Mouse (Mus musculus) lung, embryonic 14.5 days (tissue): ENCODE results near the gene Cd37. TPM values are rescaled to one million over a fixed set of nuclear protein-coding genes. Genes with fewer than 3 reads are reported as not detected.
A peak's percentile ranks its signal among the peaks of the same experiment; 100 is the strongest.

Experiments
- ATAC-seq: fragments of 200-750 bp; cut with Nextera tagmentation; 2 replicates; pipeline ENCODE4 v1.8.0; 2017; ENCODE audit warnings: mild to moderate bottlenecking, moderate TSS enrichment, moderate library complexity; ENCODE audit not compliant: insufficient read depth
- DNase-seq: peaks from one replicate; pipeline ENCODE4 v3.0.0-alpha.2; 2015
- H3K27ac ChIP-seq: fragments of 300-500 bp; sonication (generic); 2 replicates; pipeline ENCODE4 v1.5.1; 2014; ENCODE audit warnings: low read depth, mild to moderate bottlenecking, moderate library complexity
- H3K27me3 ChIP-seq: fragments of 300-500 bp; sonication (generic); 2 replicates; pipeline ENCODE4 v1.6.1; 2014; ENCODE audit warnings: low read length, control low read depth; ENCODE audit not compliant: insufficient read depth
- H3K36me3 ChIP-seq: fragments of 300-500 bp; sonication (generic); 2 replicates; pipeline ENCODE4 v1.6.1; 2014; ENCODE audit warnings: control low read depth; ENCODE audit not compliant: insufficient read depth
- H3K4me1 ChIP-seq: fragments of 300-500 bp; sonication (generic); 2 replicates; pipeline ENCODE4 v1.6.1; 2014; ENCODE audit warnings: antibody characterized with exemption, control low read depth; ENCODE audit not compliant: insufficient read depth
- H3K4me2 ChIP-seq: fragments of 300-500 bp; sonication (generic); 2 replicates; pipeline ENCODE4 v1.6.1; 2014; ENCODE audit warnings: mild to moderate bottlenecking
- H3K4me3 ChIP-seq: fragments of 300-500 bp; sonication (generic); 2 replicates; pipeline ENCODE4 v1.5.1; 2014; ENCODE audit warnings: low read depth, low read length
- H3K9ac ChIP-seq: fragments of 300-500 bp; sonication (generic); 2 replicates; pipeline ENCODE4 v1.6.1; 2014
- H3K9me3 ChIP-seq: fragments of 300-500 bp; sonication (generic); 2 replicates; pipeline ENCODE4 v1.6.1; 2016; ENCODE audit warnings: low read depth, low read length, control low read depth
- CTCF ChIP-seq: IDR thresholded peaks from 2 replicates; pipeline ENCODE4 v1.5.1; 2016; ENCODE audit warnings: antibody characterized with exemption, low read depth
- WGBS: fragments of 180-500 bp; shearing (Covaris S2); extraction: QIAGEN DNeasy Blood & Tissue Kit; methylation state at CpG from one replicate; pipeline ENCODE4 v1.1.7; 2014; 5-methylcytosine and 5-hydroxymethylcytosine counted together
- polyA plus RNA-seq: library from polyadenylated mRNA; unstranded; fragments of >200 nt; fragmentation: Nextera tagmentation; extraction: Ambion mirVana; gene quantifications from 2 replicates; pipeline ENCODE4 v1.2.1, GENCODE M21; 2014

Cd37 gene
- polyA plus RNA-seq, 1 experiment from 2014 or later, result 2.1 TPM

GRCm38 (mm10) chr7:45213708-45214107 lies 25.2 kb downstream of the Cd37 start:
- H3K4me3 ChIP-seq, result no peak overlapping the region
- no peak overlapping the region for H3K27ac ChIP-seq
- ATAC-seq, result no peak
- no peak overlapping the region for H3K4me2 ChIP-seq
- no peak for TF ChIP-seq CTCF
- 54% methylated on average over 5 of the region's 5 CpGs for WGBS
- no peaks in the 10 kb centered on the region for H3K9me3 ChIP-seq
- peaks cover 18% of the 10 kb centered on the region; the same call in 1 of the 2 replicates for H3K27me3 ChIP-seq
- peaks cover 15% of the 10 kb centered on the region for H3K36me3 ChIP-seq
- H3K4me1 ChIP-seq, result peaks cover 13% of the 10 kb centered on the region; the same call in 1 of the 2 replicates
- DNase-seq, result no peak
- no peak overlapping the region for H3K9ac ChIP-seq

- Histone ChIP-seq H3K4me2 (no peak overlapping the region), H3K9ac (no peak overlapping the region), H3K27me3 (peaks cover 18% of the 10 kb centered on the region; the same call in 1 of the 2 replicates), H3K27ac (no peak overlapping the region), H3K9me3 (no peaks in the 10 kb centered on the region), H3K4me1 (peaks cover 7% of the 10 kb centered on the region; the same call in 1 of the 2 replicates), H3K36me3 (peaks cover 2% of the 10 kb centered on the region; the same call in 1 of the 2 replicates), H3K4me3 (no peak overlapping the region)
- DNase-seq, result no peak
- 73% methylated on average over 7 of the region's 7 CpGs for WGBS
- no peak for ATAC-seq
- TF ChIP-seq CTCF, result no peak
Observed at GRCm38 (mm10) chr7:45212356-45212755, 26.6 kb downstream of the Cd37 start.

GRCm38 (mm10) chr7:45211851-45212251 lies 27.1 kb downstream of the Cd37 start, which contains the start of gene Dkkl1:
TSS of gene Dkkl1 (minus strand) at chr7:45212147.
- Histone ChIP-seq H3K27ac (no peak within 1 kb of the TSS), H3K9ac (no peak within 1 kb of the TSS), H3K9me3 (no peaks in the 10 kb centered on the region), H3K36me3 (no peaks in the 10 kb centered on the region), H3K27me3 (peaks cover 18% of the 10 kb centered on the region; the same call in 1 of the 2 replicates), H3K4me2 (peak within 1 kb of the TSS; percentile 40), H3K4me1 (0 out of 2 replicates have a peak, but pooled peaks cover 3% of the 10 kb centered on the region), H3K4me3 (no peak within 1 kb of the TSS)
- ATAC-seq (no peak), DNase-seq (peak; percentile 41)
- WGBS, result 4% methylated on average over 17 of the region's 17 CpGs
- TF ChIP-seq CTCF, result no peak

GRCm38 (mm10) chr7:45211070-45211469 lies 27.8 kb downstream of the Cd37 start:
- no peak for TF ChIP-seq CTCF
- H3K4me2 ChIP-seq, result no peak overlapping the region; the same call in 1 of the 2 replicates
- no peak for DNase-seq
- H3K4me3 ChIP-seq, result no peak overlapping the region
- no peaks in the 10 kb centered on the region for H3K36me3 ChIP-seq
- H3K9ac ChIP-seq, result no peak overlapping the region
- no peak for ATAC-seq
- no peaks in the 10 kb centered on the region for H3K9me3 ChIP-seq
- H3K27me3 ChIP-seq, result peaks cover 18% of the 10 kb centered on the region; the same call in 1 of the 2 replicates
- H3K4me1 ChIP-seq, result 0 out of 2 replicates have a peak, but pooled peaks cover 3% of the 10 kb centered on the region
- no peak overlapping the region for H3K27ac ChIP-seq
- 45% methylated on average over 10 of the region's 10 CpGs for WGBS

GRCm38 (mm10) chr7:45208260-45208659 lies 30.7 kb downstream of the Cd37 start:
- no peak for DNase-seq
- no peak overlapping the region for H3K9ac ChIP-seq
- WGBS, result 72% methylated on average over 6 of the region's 6 CpGs
- no peak overlapping the region for H3K4me2 ChIP-seq
- peaks cover 18% of the 10 kb centered on the region; the same call in 1 of the 2 replicates for H3K27me3 ChIP-seq
- 0 out of 2 replicates have a peak, but pooled peaks cover 3% of the 10 kb centered on the region for H3K4me1 ChIP-seq
- H3K36me3 ChIP-seq, result no peaks in the 10 kb centered on the region
- H3K9me3 ChIP-seq, result no peaks in the 10 kb centered on the region
- H3K4me3 ChIP-seq, result no peak overlapping the region
- TF ChIP-seq CTCF, result no peak
- H3K27ac ChIP-seq, result no peak overlapping the region
- ATAC-seq, result no peak

- ATAC-seq (peak; percentile 97), DNase-seq (peak; percentile 100)
- H3K9me3 ChIP-seq, result no peaks in the 10 kb centered on the region
- peak within 1 kb of the TSS; percentile 59 for H3K4me2 ChIP-seq
- no peaks in the 10 kb centered on the region for H3K36me3 ChIP-seq
- no peaks in the 10 kb centered on the region for H3K27me3 ChIP-seq
- peak within 1 kb of the TSS; percentile 39 for H3K4me3 ChIP-seq
- no peak for TF ChIP-seq CTCF
- no peaks in the 10 kb centered on the region for H3K4me1 ChIP-seq
- 7% methylated on average over 44 of the region's 44 CpGs for WGBS
- peak within 1 kb of the TSS; percentile 38 for H3K9ac ChIP-seq
- no peak within 1 kb of the TSS for H3K27ac ChIP-seq
Observed at GRCm38 (mm10) chr7:45204380-45205143, 34.4 kb downstream of the Cd37 start, which contains the start of gene Ccdc155. TSS of gene Ccdc155 (minus strand) at chr7:45204892.

GRCm38 (mm10) chr7:45202654-45203053 lies 36.3 kb downstream of the Cd37 start:
- H3K4me1 ChIP-seq, result no peaks in the 10 kb centered on the region
- H3K27ac ChIP-seq, result peak overlapping the region; percentile 9; the same call in 1 of the 2 replicates
- no peak overlapping the region for H3K9ac ChIP-seq
- ATAC-seq, result no peak
- no peak for TF ChIP-seq CTCF
- H3K36me3 ChIP-seq, result no peaks in the 10 kb centered on the region
- WGBS, result 23% methylated on average over 10 of the region's 10 CpGs
- no peaks in the 10 kb centered on the region for H3K9me3 ChIP-seq
- no peak for DNase-seq
- H3K4me2 ChIP-seq, result no peak overlapping the region
- H3K27me3 ChIP-seq, result no peaks in the 10 kb centered on the region
- no peak overlapping the region for H3K4me3 ChIP-seq
